Mouse (Mus musculus) liver, embryonic 14.5 days (tissue): ENCODE results near the gene Eif3c.

ENCODE experiments used
- CTCF ChIP-seq: IDR thresholded peaks from 2 replicates; pipeline ENCODE4 v1.5.1; 2016; ENCODE audit warnings: antibody characterized with exemption, low read depth, control low read depth
- EP300 ChIP-seq: IDR thresholded peaks from 2 replicates; pipeline ENCODE4 v1.6.1; 2016; ENCODE audit warnings: antibody characterized with exemption, low read depth

GRCm38 (mm10) chr7:126537820-126538585 lies 28.2 kb downstream of the Eif3c start:
- peak; percentile 62 for TF ChIP-seq CTCF
- TF ChIP-seq EP300 = no peak
